Mouse (Mus musculus) midbrain, embryonic 15.5 days (tissue): ENCODE measurements around the gene Cdc14a. TPM values are rescaled to one million over a fixed set of nuclear protein-coding genes. Genes with fewer than 3 reads are reported as not detected.

Experiments used
- ATAC-seq: fragments of 200-750 bp; cut with Nextera tagmentation; replicated peaks from 2 replicates; pipeline ENCODE4 v1.8.0; 2017; ENCODE audit warnings: moderate TSS enrichment
- H3K27ac ChIP-seq: fragments of 300-500 bp; sonication (generic); 2 replicates; pipeline ENCODE4 v1.5.1; 2015; ENCODE audit warnings: mild to moderate bottlenecking, inconsistent platforms
- H3K27me3 ChIP-seq: fragments of 300-500 bp; sonication (generic); replicated peaks from 2 replicates; pipeline ENCODE4 v1.6.1; 2015; ENCODE audit warnings: inconsistent platforms
- H3K36me3 ChIP-seq: fragments of 300-500 bp; sonication (generic); replicated peaks from 2 replicates; pipeline ENCODE4 v1.6.1; 2015; ENCODE audit warnings: inconsistent platforms
- H3K4me1 ChIP-seq: fragments of 300-500 bp; sonication (generic); 2 replicates; pipeline ENCODE4 v1.6.1; 2015; ENCODE audit warnings: inconsistent platforms
- H3K4me2 ChIP-seq: fragments of 300-500 bp; sonication (generic); 2 replicates; pipeline ENCODE4 v1.6.1; 2015; ENCODE audit warnings: inconsistent platforms, mild to moderate bottlenecking, moderate library complexity
- H3K4me3 ChIP-seq: fragments of 300-500 bp; sonication (generic); 2 replicates; pipeline ENCODE4 v1.5.1; 2015; ENCODE audit warnings: mild to moderate bottlenecking, inconsistent platforms
- H3K9ac ChIP-seq: fragments of 300-500 bp; sonication (generic); 2 replicates; pipeline ENCODE4 v1.6.1; 2015; ENCODE audit warnings: mild to moderate bottlenecking, inconsistent platforms
- H3K9me3 ChIP-seq: fragments of 300-500 bp; sonication (generic); 2 replicates; pipeline ENCODE4 v1.6.1; 2016; ENCODE audit warnings: inconsistent platforms
- WGBS: fragments of 180-500 bp; shearing (Covaris S2); methylation state at CpG from one replicate; pipeline ENCODE4 v1.1.7; 2015; ENCODE audit warnings: mixed read lengths; 5-methylcytosine and 5-hydroxymethylcytosine counted together
- polyA plus RNA-seq: library from polyadenylated mRNA; unstranded; fragments of >200 nt; fragmentation: Nextera tagmentation; extraction: Ambion mirVana; gene quantifications from 2 replicates; pipeline ENCODE4 v1.2.1, GENCODE M21; 2015

Gene Cdc14a
- polyA plus RNA-seq = 3.3 and 4.4 TPM in 2 replicates

DNA sequence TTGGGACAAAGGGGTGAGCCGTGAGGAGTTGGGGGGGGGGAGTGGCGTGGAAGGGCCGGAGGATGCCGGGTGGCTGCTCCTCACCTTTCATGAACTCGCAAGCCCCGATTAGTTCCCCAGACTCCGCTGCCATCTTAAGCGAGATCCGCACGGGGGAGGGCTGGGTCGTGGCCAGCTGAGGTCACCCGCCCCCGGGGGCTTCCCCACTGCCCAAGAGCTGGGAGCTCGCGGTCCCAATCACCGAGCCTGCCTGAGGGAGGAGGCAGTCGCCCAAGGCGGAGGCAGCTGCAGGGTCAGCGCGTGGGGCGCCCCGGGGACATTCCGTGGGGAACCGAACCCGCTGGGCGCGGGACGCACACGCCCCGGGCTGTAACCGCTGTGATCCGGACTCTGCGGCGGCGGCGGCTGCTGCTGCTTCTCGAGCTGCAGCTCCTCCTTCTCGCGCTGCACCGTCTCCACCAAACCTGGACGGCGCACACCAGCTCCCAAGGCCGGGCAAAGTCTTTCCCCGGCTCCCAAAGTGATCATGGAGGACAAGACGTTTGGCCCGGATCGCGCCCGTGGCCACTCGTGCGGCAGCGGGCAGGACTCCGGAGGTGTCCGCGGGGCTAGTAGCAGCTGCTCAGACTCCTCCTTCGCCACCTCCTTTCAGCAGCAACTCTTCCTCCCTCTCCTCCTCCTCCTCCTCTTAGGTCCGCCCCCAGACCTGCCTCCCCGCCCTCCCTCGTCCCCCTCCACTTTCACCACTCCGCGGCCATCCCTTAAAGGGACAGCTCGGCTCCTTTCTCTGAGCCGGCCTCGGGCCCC is at the start of gene Cdc14a:
Gene Cdc14a, minus strand, starts transcription at position 680 of the 807 bp plus-strand sequence.
- Histone ChIP-seq H3K4me3 (peak within 1 kb of the TSS; percentile 87), H3K9me3 (no peaks in the 10 kb centered on the region), H3K27ac (peak within 1 kb of the TSS; percentile 81), H3K9ac (peak within 1 kb of the TSS; percentile 70), H3K4me1 (peaks cover 17% of the 10 kb centered on the region), H3K36me3 (no peaks in the 10 kb centered on the region), H3K27me3 (no peaks in the 10 kb centered on the region), H3K4me2 (peak within 1 kb of the TSS; percentile 95)
- ATAC-seq = peak; percentile 93
- WGBS = 0% methylated on average over 62 of the region's 64 CpGs

- Histone ChIP-seq H3K4me1 (no peaks in the 10 kb centered on the region), H3K27ac (no peak overlapping the region), H3K9me3 (no peaks in the 10 kb centered on the region), H3K9ac (no peak overlapping the region), H3K4me2 (no peak overlapping the region), H3K4me3 (no peak overlapping the region), H3K27me3 (no peaks in the 10 kb centered on the region), H3K36me3 (no peaks in the 10 kb centered on the region)
- no peak for ATAC-seq
- 91% methylated on average over 12 of the region's 12 CpGs for WGBS
Measured at GRCm38 (mm10) chr3:116465709-116466108, 41.9 kb upstream of the Cdc14a start.

- no peaks in the 10 kb centered on the region for H3K36me3 ChIP-seq
- no peak for ATAC-seq
- H3K9me3 ChIP-seq = no peaks in the 10 kb centered on the region
- H3K4me3 ChIP-seq = no peak overlapping the region
- H3K4me2 ChIP-seq = no peak overlapping the region
- no peak overlapping the region for H3K27ac ChIP-seq
- no peaks in the 10 kb centered on the region for H3K27me3 ChIP-seq
- H3K9ac ChIP-seq = no peak overlapping the region
- no peaks in the 10 kb centered on the region for H3K4me1 ChIP-seq
- 54% methylated on average over 2 of the region's 2 CpGs for WGBS
Measured at GRCm38 (mm10) chr3:116464318-116464717, 40.5 kb upstream of the Cdc14a start.

DNA sequence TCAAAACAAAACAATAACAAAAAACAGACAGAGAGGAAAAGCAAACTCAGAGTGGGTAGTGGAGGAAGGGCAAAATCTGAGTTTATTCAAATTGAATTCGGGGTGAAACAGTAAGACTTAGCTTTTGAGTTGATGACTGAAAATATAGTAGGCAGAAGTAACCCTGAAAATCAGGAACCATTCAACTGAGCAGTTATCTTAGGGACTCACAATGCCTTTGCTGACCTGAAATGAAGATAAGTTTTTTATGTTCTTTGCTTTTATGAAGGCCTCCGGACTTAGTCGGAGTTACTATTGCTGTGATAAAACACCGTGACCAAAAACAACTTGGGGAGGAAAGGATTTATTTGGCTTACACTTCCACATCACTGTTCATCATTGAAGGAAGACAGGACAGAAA is 37.2 kb upstream of the Cdc14a start:
- Histone ChIP-seq H3K4me3 (no peak overlapping the region), H3K4me1 (no peaks in the 10 kb centered on the region), H3K36me3 (no peaks in the 10 kb centered on the region), H3K4me2 (no peak overlapping the region), H3K27me3 (no peaks in the 10 kb centered on the region), H3K9me3 (no peaks in the 10 kb centered on the region), H3K9ac (no peak overlapping the region), H3K27ac (no peak overlapping the region)
- ATAC-seq = no peak
- 77% methylated on average over 4 of the region's 4 CpGs for WGBS

DNA sequence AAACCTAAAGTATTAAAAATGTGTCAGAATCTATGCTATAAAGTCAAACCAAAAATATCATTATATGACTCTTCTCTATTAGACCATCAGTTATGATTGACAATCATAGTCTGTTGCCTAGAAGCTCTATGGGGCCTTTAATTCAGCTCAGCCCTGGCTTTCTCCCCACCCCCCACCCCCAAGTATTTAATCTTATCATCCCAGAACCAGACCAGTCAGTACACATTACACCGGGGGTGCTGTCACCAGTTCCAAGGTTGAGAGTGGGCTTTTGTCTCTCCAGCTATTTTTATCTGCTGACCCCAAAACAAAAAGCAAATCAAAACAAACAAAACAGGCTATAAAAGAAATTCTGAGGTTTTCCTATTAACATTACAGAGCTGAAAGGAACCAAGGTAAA is 30.7 kb upstream of the Cdc14a start:
- Histone ChIP-seq H3K4me3 (no peak overlapping the region), H3K9ac (no peak overlapping the region), H3K27me3 (no peaks in the 10 kb centered on the region), H3K4me2 (no peak overlapping the region), H3K4me1 (no peaks in the 10 kb centered on the region), H3K27ac (no peak overlapping the region), H3K36me3 (no peaks in the 10 kb centered on the region), H3K9me3 (no peaks in the 10 kb centered on the region)
- 92% methylated on average over 1 of the region's 1 CpGs for WGBS
- ATAC-seq = no peak

- H3K4me2 ChIP-seq = no peak overlapping the region
- no peak overlapping the region for H3K27ac ChIP-seq
- no peaks in the 10 kb centered on the region for H3K36me3 ChIP-seq
- no peaks in the 10 kb centered on the region for H3K4me1 ChIP-seq
- no peaks in the 10 kb centered on the region for H3K9me3 ChIP-seq
- whole genome bisulfite sequencing = 80% methylated on average over 3 of the region's 3 CpGs
- H3K27me3 ChIP-seq = no peaks in the 10 kb centered on the region
- ATAC-seq = no peak
- no peak overlapping the region for H3K9ac ChIP-seq
- H3K4me3 ChIP-seq = no peak overlapping the region
Measured at GRCm38 (mm10) chr3:116450741-116451140, 26.9 kb upstream of the Cdc14a start.

- Histone ChIP-seq H3K4me2 (no peak overlapping the region), H3K27me3 (no peaks in the 10 kb centered on the region), H3K36me3 (no peaks in the 10 kb centered on the region), H3K4me3 (no peak overlapping the region), H3K27ac (no peak overlapping the region), H3K9me3 (no peaks in the 10 kb centered on the region), H3K9ac (no peak overlapping the region), H3K4me1 (no peaks in the 10 kb centered on the region)
- no peak for ATAC-seq
- 85% methylated on average over 9 of the region's 9 CpGs for WGBS
Measured at GRCm38 (mm10) chr3:116444327-116444726, 20.5 kb upstream of the Cdc14a start.

- Histone ChIP-seq H3K4me1 (no peaks in the 10 kb centered on the region), H3K27me3 (no peaks in the 10 kb centered on the region), H3K27ac (no peak overlapping the region), H3K9ac (no peak overlapping the region), H3K4me2 (no peak overlapping the region), H3K36me3 (no peaks in the 10 kb centered on the region), H3K9me3 (no peaks in the 10 kb centered on the region), H3K4me3 (no peak overlapping the region)
- WGBS = 96% methylated on average over 1 of the region's 1 CpGs
- no peak for ATAC-seq
Measured at GRCm38 (mm10) chr3:116442788-116443187, 19.0 kb upstream of the Cdc14a start.

GRCm38 (mm10) chr3:116441518-116442205 is 17.8 kb upstream of the Cdc14a start:
- Histone ChIP-seq H3K4me2 (no peak overlapping the region), H3K4me3 (no peak overlapping the region), H3K27ac (no peak overlapping the region), H3K4me1 (no peaks in the 10 kb centered on the region), H3K9me3 (no peaks in the 10 kb centered on the region), H3K9ac (no peak overlapping the region), H3K27me3 (no peaks in the 10 kb centered on the region), H3K36me3 (no peaks in the 10 kb centered on the region)
- no peak for ATAC-seq
- 92% methylated on average over 15 of the region's 15 CpGs for WGBS

GRCm38 (mm10) chr3:116440066-116440997 is 16.5 kb upstream of the Cdc14a start:
- no peak overlapping the region for H3K4me2 ChIP-seq
- H3K36me3 ChIP-seq = no peaks in the 10 kb centered on the region
- ATAC-seq = no peak
- H3K9me3 ChIP-seq = no peaks in the 10 kb centered on the region
- H3K27ac ChIP-seq = no peak overlapping the region
- H3K9ac ChIP-seq = no peak overlapping the region
- no peak overlapping the region for H3K4me3 ChIP-seq
- 51% methylated on average over 8 of the region's 8 CpGs for WGBS
- H3K27me3 ChIP-seq = no peaks in the 10 kb centered on the region
- H3K4me1 ChIP-seq = no peaks in the 10 kb centered on the region

DNA sequence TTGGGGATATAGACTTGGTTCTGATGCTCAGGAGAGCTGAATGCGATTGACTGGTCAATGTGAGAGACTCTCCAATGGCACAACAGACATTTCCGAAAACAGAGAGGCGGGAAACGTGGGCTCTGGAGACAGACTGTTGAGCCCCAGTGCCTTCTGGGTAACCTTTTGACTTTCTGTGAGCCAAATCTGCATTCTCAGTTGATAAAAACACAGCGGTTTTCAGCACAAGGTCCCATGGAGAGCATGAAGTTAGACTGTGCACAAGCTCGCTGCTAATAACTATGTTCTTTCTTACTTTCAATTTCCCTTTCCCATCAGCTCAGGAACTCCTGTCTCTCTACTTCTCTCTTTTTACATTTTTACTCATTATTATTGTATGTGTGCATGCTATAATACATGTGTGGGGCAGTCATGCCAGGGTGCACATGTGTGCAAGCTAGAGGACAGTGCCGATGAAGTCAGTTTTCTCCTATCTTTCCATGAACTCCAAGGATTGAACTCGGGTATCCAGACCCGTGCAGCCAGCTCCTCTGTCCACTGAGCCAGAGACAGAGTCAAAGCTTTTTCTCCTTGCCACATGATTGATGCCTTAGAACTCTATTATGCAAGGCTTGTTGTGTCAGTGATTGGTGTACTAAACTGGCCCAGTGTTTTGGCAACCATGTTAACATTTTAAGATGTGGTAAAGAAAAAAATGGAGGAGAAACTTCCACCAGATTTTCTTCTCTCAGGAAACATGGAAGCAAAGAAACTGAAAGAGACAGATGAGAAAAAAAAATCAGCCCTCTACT is 13.2 kb upstream of the Cdc14a start:
- no peak overlapping the region for H3K4me2 ChIP-seq
- no peak for ATAC-seq
- WGBS = 90% methylated on average over 9 of the region's 9 CpGs

More for the DNA sequence above, 13.2 kb upstream of the Cdc14a start:
- Histone ChIP-seq H3K4me1 (no peaks in the 10 kb centered on the region), H3K27ac (no peak overlapping the region), H3K27me3 (no peaks in the 10 kb centered on the region), H3K9me3 (no peaks in the 10 kb centered on the region), H3K4me3 (no peak overlapping the region), H3K9ac (no peak overlapping the region), H3K36me3 (no peaks in the 10 kb centered on the region)
